16 mouse cellular contexts compared by ENCODE assay signal in the genomic region with DNA sequence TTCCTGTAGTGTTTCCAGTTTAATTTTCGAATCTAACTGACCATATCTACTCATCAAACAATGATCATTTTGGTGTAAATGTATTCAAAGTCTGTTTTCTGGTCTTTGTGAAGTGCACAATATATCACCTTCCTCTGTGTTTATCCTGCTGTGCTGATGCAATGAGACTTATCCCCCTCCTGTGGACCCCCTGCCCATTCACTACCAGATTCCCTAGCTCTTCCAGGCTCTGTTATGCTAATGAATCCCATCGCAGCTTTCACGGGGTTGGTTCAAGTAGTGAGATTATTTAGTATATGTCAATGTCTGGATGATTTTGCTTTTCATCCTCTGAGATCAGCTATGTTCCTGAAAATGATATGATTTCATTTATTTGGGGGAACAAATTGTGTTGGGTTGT.
"Had no signal": no experiment of that assay in that cellular context is flagged by ENCODE, and none has a peak within 500 bp of the region (broad histone marks: within the 10 kb centered on the region; RNA-seq: fewer than 3 reads in every experiment).

No protein-coding gene starts in this region.

- H3K4me1 ChIP-seq: neural tube, embryonic 13.5 days; neural tube, embryonic 15.5 days; stomach, embryonic 15.5 days had no signal

- H3K36me3 ChIP-seq: neural tube, embryonic 13.5 days; neural tube, embryonic 15.5 days; stomach, embryonic 15.5 days had no signal

- H3K27ac ChIP-seq: neural tube, embryonic 13.5 days; neural tube, embryonic 15.5 days; stomach, embryonic 15.5 days; stomach, postnatal 0 days had no signal

- H3K27me3 ChIP-seq: neural tube, embryonic 13.5 days; neural tube, embryonic 15.5 days; stomach, embryonic 15.5 days had no signal

- H3K9ac ChIP-seq: neural tube, embryonic 13.5 days; neural tube, embryonic 15.5 days; stomach, embryonic 15.5 days had no signal

- H3K9me3 ChIP-seq: neural tube, embryonic 13.5 days; neural tube, embryonic 15.5 days; stomach, embryonic 15.5 days had no signal

- H3K4me3 ChIP-seq: neural tube, embryonic 13.5 days; neural tube, embryonic 15.5 days; stomach, embryonic 15.5 days had no signal

- DNase-seq: retina, postnatal 1 day; right cerebral cortex, adult 18-20 months; right cerebral cortex, postnatal 14 days; right cerebral cortex, postnatal 25 days; right cerebral cortex, postnatal 4 days; spleen, adult 18-20 months; thymus, adult 18-20 months; thymus, adult 2 months; thymus, postnatal 14 days; thymus, postnatal 25 days; thymus, postnatal 36 days; thymus, postnatal 4 days had no signal

- H3K4me2 ChIP-seq: neural tube, embryonic 13.5 days; neural tube, embryonic 15.5 days; stomach, embryonic 15.5 days had no signal
